Comparison of ENCODE assay signal across 8 mouse cellular contexts in genomic region chr6:108211896-108212880, GRCm38 (mm10). TPM values are rescaled to one million over a fixed set of nuclear protein-coding genes. Genes with fewer than 3 reads are reported as not detected.
A peak's percentile ranks its signal among the peaks of the same experiment; 100 is the strongest.
DNase-seq lines count a peak whose midpoint lies in the region; ATAC-seq and TF ChIP-seq lines count a peak whose summit lies in the region.

No protein-coding gene starts in this region.

- no peak overlapping the region for H3K27ac ChIP-seq in hindbrain, embryonic 14.5 days

- peak; percentile 35 for DNase-seq in kidney, adult 11 months
- DNase-seq in kidney, postnatal 14 days, result no peak
- no peak for DNase-seq in G1E (ENCODE audit: low spot score)
- DNase-seq in embryo, embryonic 11 days, result peak; percentile 64
- peak; percentile 45 for DNase-seq in hindbrain, embryonic 14.5 days (ENCODE audit: low spot score)
- DNase-seq in lung, postnatal 4 days, result peak; percentile 32 to 43
- peak; percentile 26 to 37 for DNase-seq in thymus, postnatal 36 days
- DNase-seq in layer of hippocampus, adult 11-12 months (ENCODE audit: low spot score), result no peak

- H3K4me1 ChIP-seq in G1E (ENCODE audit: insufficient read depth, low read depth, low read length), result peaks cover 18% of the 10 kb centered on the region
- peaks cover 9% of the 10 kb centered on the region for H3K4me1 ChIP-seq in hindbrain, embryonic 14.5 days (replicated peaks; ENCODE audit: control insufficient read depth, insufficient read depth, low read length)

- peak overlapping the region; percentile 87 for H3K4me3 ChIP-seq in G1E (ENCODE audit: low read depth, low read length)
- H3K4me3 ChIP-seq in hindbrain, embryonic 14.5 days (replicated peaks; ENCODE audit: low read length), result peak overlapping the region; percentile 57

- H3K9me3 ChIP-seq in G1E (replicated peaks), result no peaks in the 10 kb centered on the region
- H3K9me3 ChIP-seq in hindbrain, embryonic 14.5 days (ENCODE audit: control insufficient read depth, low read length), result no peaks in the 10 kb centered on the region

- 7% methylated on average over 36 of the region's 36 CpGs for WGBS in hindbrain, embryonic 14.5 days

- peaks cover 12% of the 10 kb centered on the region for H3K27me3 ChIP-seq in G1E (ENCODE audit: insufficient read depth, low read length)
- peaks cover 3% of the 10 kb centered on the region; the same call in 1 of the 2 replicates for H3K27me3 ChIP-seq in hindbrain, embryonic 14.5 days (ENCODE audit: control insufficient read depth, insufficient read depth, low read length)

- H3K4me2 ChIP-seq in hindbrain, embryonic 14.5 days (replicated peaks), result peak overlapping the region; percentile 89

- no peak for TF ChIP-seq CTCF in G1E (IDR thresholded peaks at IDR 0.05; ENCODE audit: low read depth, low read length)

- H3K36me3 ChIP-seq in G1E (replicated peaks), result peaks cover 11% of the 10 kb centered on the region
- H3K36me3 ChIP-seq in hindbrain, embryonic 14.5 days (replicated peaks; ENCODE audit: control insufficient read depth, insufficient read depth), result no peaks in the 10 kb centered on the region

- 0 out of 2 replicates have a peak, but pooled peaks have one; percentile 1 for ATAC-seq in G1E (ENCODE audit: extremely low read depth, insufficient number of reproducible peaks, low FRiP score, poor library complexity, severe bottlenecking)
- no peak for ATAC-seq in hindbrain, embryonic 14.5 days (ENCODE audit: low FRiP score)

- peak overlapping the region; percentile 52 for H3K9ac ChIP-seq in hindbrain, embryonic 14.5 days

RNA-seq across cellular contexts. Expression of gene Itpr1, which starts 0.7 kb away (rescaled TPM):
- 25.7 and 29.4 TPM in 2 replicates for total RNA-seq in G1E (2014; fragmentation: Nextera tagmentation)
- total RNA-seq in G1E (2017), result 19.0 and 23.1 TPM in 2 replicates
- 8.8 and 9.3 TPM in 2 replicates for polyA plus RNA-seq in G1E (2012)
- 6.5 TPM in 2 replicates for polyA plus RNA-seq in hindbrain, embryonic 14.5 days (2014; fragmentation: Nextera tagmentation; extraction: Ambion mirVana)

RNA-seq across cellular contexts. Expression of gene Sumf1, which starts 26.8 kb away (rescaled TPM):
- total RNA-seq in G1E (2014; fragmentation: Nextera tagmentation) (13.7 and 16.0 TPM in 2 replicates), G1E (2017) (22.8 and 25.7 TPM in 2 replicates)
- polyA plus RNA-seq in G1E (2012), result 25.9 and 35.1 TPM in 2 replicates
- polyA plus RNA-seq in hindbrain, embryonic 14.5 days (2014; fragmentation: Nextera tagmentation; extraction: Ambion mirVana), result 12.0 and 13.5 TPM in 2 replicates

Comparison
In these comparisons a context has a peak if more than half of its experiments do, and no peak if none do; other contexts are left out.
1. DNase-seq: peak in kidney, adult 11 months (single experiment), embryo, embryonic 11 days (single experiment), hindbrain, embryonic 14.5 days (single experiment), lung, postnatal 4 days (2 of 2) and thymus, postnatal 36 days (2 of 2); none in kidney, postnatal 14 days (single experiment), G1E (single experiment) and layer of hippocampus, adult 11-12 months (single experiment).